Mouse (Mus musculus) myocyte (in vitro differentiated cells): Measurements from ENCODE around the gene Krt81.

Experiments used
- CEBPB ChIP-seq: IDR thresholded peaks from 2 replicates; pipeline ENCODE4 v1.6.1; 2011; ENCODE audit warnings: mild to moderate bottlenecking, moderate library complexity; ENCODE audit not compliant: poor library complexity, insufficient read depth, severe bottlenecking
- E2F4 ChIP-seq: IDR thresholded peaks from one replicate; pipeline ENCODE4 v1.6.1; 2011; ENCODE audit warnings: mild to moderate bottlenecking, control low read depth, moderate library complexity; ENCODE audit not compliant: insufficient read depth
- MAX ChIP-seq: IDR thresholded peaks from one replicate; pipeline ENCODE4 v1.6.1; 2011; ENCODE audit warnings: low read depth, mild to moderate bottlenecking, control low read depth
- MYOD1 ChIP-seq, 3 experiments: IDR thresholded peaks; one replicate each; pipeline ENCODE4 v1.6.1; 2011; ENCODE audit warnings: control low read depth in 2 of 3, low read depth in 2 of 3, mild to moderate bottlenecking in 2 of 3, moderate library complexity in 1 of 3; ENCODE audit not compliant: insufficient read length in 2 of 3, control insufficient read depth in 1 of 3
- MYOG ChIP-seq, 3 experiments: IDR thresholded peaks; one replicate each; pipeline ENCODE4 v1.6.1; 2011; ENCODE audit warnings: control low read depth in 2 of 3, low read depth in 2 of 3, mild to moderate bottlenecking in 2 of 3; ENCODE audit not compliant: insufficient read length in 2 of 3, control insufficient read depth in 1 of 3, insufficient read depth in 1 of 3
- POLR2A ChIP-seq: IDR thresholded peaks from one replicate; pipeline ENCODE4 v1.6.1; 2011; ENCODE audit warnings: low read depth, mild to moderate bottlenecking, control low read depth, moderate library complexity; ENCODE audit not compliant: insufficient read length
- POLR2AphosphoS2 ChIP-seq: IDR thresholded peaks from one replicate; pipeline ENCODE4 v1.6.1; 2011; ENCODE audit warnings: low read depth, control low read depth; ENCODE audit not compliant: insufficient read length
- REST ChIP-seq: IDR thresholded peaks from one replicate; pipeline ENCODE4 v1.6.1; 2011; ENCODE audit warnings: mild to moderate bottlenecking, control low read depth, moderate library complexity; ENCODE audit not compliant: insufficient read depth, insufficient read length
- SRF ChIP-seq: IDR thresholded peaks from one replicate; pipeline ENCODE4 v1.6.1; 2011; ENCODE audit warnings: low read depth; ENCODE audit not compliant: control insufficient read depth, insufficient read length
- TCF12 ChIP-seq: IDR thresholded peaks from one replicate; pipeline ENCODE4 v1.6.1; 2011; ENCODE audit warnings: mild to moderate bottlenecking, control low read depth; ENCODE audit not compliant: poor library complexity, insufficient read depth, severe bottlenecking
- TCF3 ChIP-seq: IDR thresholded peaks from one replicate; pipeline ENCODE4 v1.6.1; 2011; ENCODE audit warnings: low read depth, control low read depth; ENCODE audit not compliant: insufficient read length
- USF1 ChIP-seq: IDR thresholded peaks from one replicate; pipeline ENCODE4 v1.6.1; 2011; ENCODE audit warnings: low read depth, mild to moderate bottlenecking, control low read depth, moderate library complexity

DNA sequence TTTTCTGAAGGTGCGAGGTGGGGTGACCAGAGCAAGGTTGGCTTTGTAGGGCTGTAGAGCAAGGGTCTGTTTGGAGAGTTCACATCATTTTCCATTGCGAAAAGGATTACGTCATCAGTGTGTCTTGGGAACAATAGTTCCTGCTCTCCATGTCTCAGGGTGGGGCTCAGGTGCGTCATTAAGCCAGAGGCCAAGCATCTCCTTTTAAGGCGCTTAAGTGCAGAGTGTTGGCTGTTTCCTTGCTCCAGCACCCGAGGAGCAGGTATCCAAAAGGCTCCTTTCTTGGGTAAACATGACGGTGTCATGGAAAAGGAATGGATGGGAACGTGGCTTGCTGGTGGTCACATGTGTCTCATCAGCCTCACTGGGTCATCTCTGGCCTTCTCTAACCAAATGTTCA, 8.8 kb downstream of the Krt81 start:
- TF ChIP-seq POLR2A (no peak), USF1 (no peak), MAX (no peak), CEBPB (no peak), POLR2AphosphoS2 (no peak), MYOD1 (IDR thresholded peaks at IDR 0.05; ENCODE audit: control insufficient read depth in 1 of 3, insufficient read length in 2 of 3, low read depth in 2 of 3) (no peak), E2F4 (no peak), TCF3 (no peak), MYOG (IDR thresholded peaks at IDR 0.05; ENCODE audit: control insufficient read depth in 1 of 3, insufficient read depth in 1 of 3, insufficient read length in 2 of 3, low read depth in 2 of 3) (no peak), REST (no peak), TCF12 (no peak), SRF (no peak)
